Mouse (Mus musculus) heart, embryonic 16.5 days (tissue): ENCODE measurements around the gene Ldlrap1. TPM values are rescaled to one million over a fixed set of nuclear protein-coding genes. Genes with fewer than 3 reads are reported as not detected.

Experiments used
- ATAC-seq: fragments of 200-750 bp; cut with Nextera tagmentation; replicated peaks from 2 replicates; pipeline ENCODE4 v1.8.0; 2017; ENCODE audit warnings: moderate number of reproducible peaks; ENCODE audit not compliant: insufficient read depth, low FRiP score; ENCODE audit errors: extremely low read depth
- H3K27ac ChIP-seq: fragments of 300-500 bp; sonication (generic); 2 replicates; pipeline ENCODE4 v1.5.1; 2014; ENCODE audit warnings: mild to moderate bottlenecking, low read length, control low read depth, moderate library complexity
- H3K27me3 ChIP-seq: fragments of 300-500 bp; sonication (generic); 2 replicates; pipeline ENCODE4 v1.6.1; 2014; ENCODE audit warnings: low read length, mixed read lengths; ENCODE audit not compliant: control insufficient read depth, insufficient read depth
- H3K36me3 ChIP-seq: fragments of 300-500 bp; sonication (generic); 2 replicates; pipeline ENCODE4 v1.6.1; 2014; ENCODE audit not compliant: control insufficient read depth, insufficient read depth
- H3K4me1 ChIP-seq: fragments of 300-500 bp; sonication (generic); 2 replicates; pipeline ENCODE4 v1.6.1; 2014; ENCODE audit warnings: low read length, mixed read lengths; ENCODE audit not compliant: control insufficient read depth, insufficient read depth
- H3K4me2 ChIP-seq: fragments of 300-500 bp; sonication (generic); 2 replicates; pipeline ENCODE4 v1.6.1; 2014; ENCODE audit warnings: low read depth, mild to moderate bottlenecking, control low read depth, low read length
- H3K4me3 ChIP-seq: fragments of 300-500 bp; sonication (generic); 2 replicates; pipeline ENCODE4 v1.5.1; 2014; ENCODE audit warnings: mild to moderate bottlenecking, control low read depth, low read length
- H3K9ac ChIP-seq: fragments of 300-500 bp; sonication (generic); 2 replicates; pipeline ENCODE4 v1.6.1; 2014; ENCODE audit warnings: low read length, control low read depth
- H3K9me3 ChIP-seq: fragments of 300-500 bp; sonication (generic); replicated peaks from 2 replicates; pipeline ENCODE4 v1.6.1; 2016; ENCODE audit warnings: low read length; ENCODE audit not compliant: control insufficient read depth
- WGBS: fragments of 180-500 bp; shearing (Covaris S2); extraction: QIAGEN DNeasy Blood & Tissue Kit; methylation state at CpG from one replicate; pipeline ENCODE4 v1.1.7; 2014; 5-methylcytosine and 5-hydroxymethylcytosine counted together
- polyA plus RNA-seq: library from polyadenylated mRNA; unstranded; fragments of >200 nt; fragmentation: Nextera tagmentation; extraction: Ambion mirVana; gene quantifications from 2 replicates; pipeline ENCODE4 v1.2.1, GENCODE M21; 2015

The Ldlrap1 gene
- polyA plus RNA-seq, 1 experiment from 2014 or later = 14.7 TPM

GRCm38 (mm10) chr4:134758367-134758766, 9.5 kb downstream of the Ldlrap1 start:
- peaks cover 51% of the 10 kb centered on the region for H3K4me1 ChIP-seq
- no peaks in the 10 kb centered on the region for H3K36me3 ChIP-seq
- no peak for ATAC-seq
- H3K9me3 ChIP-seq = no peaks in the 10 kb centered on the region
- 68% methylated on average over 4 of the region's 4 CpGs for WGBS
- no peak overlapping the region for H3K4me3 ChIP-seq
- peak overlapping the region; percentile 14; the same call in 1 of the 2 replicates for H3K27ac ChIP-seq
- H3K4me2 ChIP-seq = no peak overlapping the region
- no peaks in the 10 kb centered on the region for H3K27me3 ChIP-seq
- H3K9ac ChIP-seq = no peak overlapping the region

GRCm38 (mm10) chr4:134756953-134757352, 10.9 kb downstream of the Ldlrap1 start:
- ATAC-seq = no peak
- Histone ChIP-seq H3K36me3 (no peaks in the 10 kb centered on the region), H3K4me1 (peaks cover 51% of the 10 kb centered on the region), H3K27me3 (no peaks in the 10 kb centered on the region), H3K4me2 (no peak overlapping the region), H3K9ac (no peak overlapping the region), H3K9me3 (no peaks in the 10 kb centered on the region), H3K27ac (no peak overlapping the region), H3K4me3 (no peak overlapping the region)
- 83% methylated on average over 7 of the region's 7 CpGs for WGBS

- no peak for ATAC-seq
- H3K9me3 ChIP-seq = no peaks in the 10 kb centered on the region
- H3K4me1 ChIP-seq = peaks cover 40% of the 10 kb centered on the region
- H3K27ac ChIP-seq = no peak overlapping the region
- H3K36me3 ChIP-seq = no peaks in the 10 kb centered on the region
- WGBS = 70% methylated on average over 13 of the region's 13 CpGs
- no peak overlapping the region for H3K4me2 ChIP-seq
- H3K27me3 ChIP-seq = no peaks in the 10 kb centered on the region
- H3K9ac ChIP-seq = no peak overlapping the region
- H3K4me3 ChIP-seq = no peak overlapping the region
Observed at GRCm38 (mm10) chr4:134754941-134755340, 12.9 kb downstream of the Ldlrap1 start.

- Histone ChIP-seq H3K9ac (no peak overlapping the region), H3K4me1 (peaks cover 34% of the 10 kb centered on the region), H3K9me3 (no peaks in the 10 kb centered on the region), H3K36me3 (no peaks in the 10 kb centered on the region), H3K4me2 (no peak overlapping the region), H3K27me3 (no peaks in the 10 kb centered on the region), H3K4me3 (no peak overlapping the region), H3K27ac (peak overlapping the region; percentile 5)
- WGBS = 43% methylated on average over 10 of the region's 10 CpGs
- ATAC-seq = no peak
Observed at GRCm38 (mm10) chr4:134754371-134754770, 13.5 kb downstream of the Ldlrap1 start.

GRCm38 (mm10) chr4:134753516-134754261, 14.1 kb downstream of the Ldlrap1 start:
- WGBS = 49% methylated on average over 17 of the region's 17 CpGs

GRCm38 (mm10) chr4:134752911-134753426, 14.9 kb downstream of the Ldlrap1 start:
- no peak overlapping the region for H3K4me3 ChIP-seq
- H3K36me3 ChIP-seq = peaks cover 5% of the 10 kb centered on the region; the same call in 1 of the 2 replicates
- ATAC-seq = no peak; the same call in 1 of the 2 replicates
- no peak overlapping the region for H3K9ac ChIP-seq
- H3K9me3 ChIP-seq = no peaks in the 10 kb centered on the region
- no peak overlapping the region; the same call in 1 of the 2 replicates for H3K27ac ChIP-seq
- H3K4me1 ChIP-seq = peaks cover 24% of the 10 kb centered on the region
- WGBS = 37% methylated on average over 11 of the region's 11 CpGs
- no peak overlapping the region for H3K4me2 ChIP-seq
- no peaks in the 10 kb centered on the region for H3K27me3 ChIP-seq

More at GRCm38 (mm10) chr4:134753516-134754261, 14.1 kb downstream of the Ldlrap1 start:
- H3K27ac ChIP-seq = peak overlapping the region; percentile 5
- no peaks in the 10 kb centered on the region for H3K9me3 ChIP-seq
- no peak overlapping the region for H3K4me3 ChIP-seq
- no peak for ATAC-seq
- H3K4me1 ChIP-seq = peaks cover 28% of the 10 kb centered on the region
- peaks cover 5% of the 10 kb centered on the region; the same call in 1 of the 2 replicates for H3K36me3 ChIP-seq
- H3K9ac ChIP-seq = no peak overlapping the region
- no peak overlapping the region for H3K4me2 ChIP-seq
- H3K27me3 ChIP-seq = no peaks in the 10 kb centered on the region

- peaks cover 24% of the 10 kb centered on the region for H3K4me1 ChIP-seq
- no peak overlapping the region for H3K4me2 ChIP-seq
- H3K27me3 ChIP-seq = no peaks in the 10 kb centered on the region
- H3K9ac ChIP-seq = no peak overlapping the region
- H3K27ac ChIP-seq = no peak overlapping the region
- ATAC-seq = no peak
- 84% methylated on average over 18 of the region's 18 CpGs for WGBS
- no peaks in the 10 kb centered on the region for H3K9me3 ChIP-seq
- H3K4me3 ChIP-seq = no peak overlapping the region
- H3K36me3 ChIP-seq = peaks cover 11% of the 10 kb centered on the region
Observed at GRCm38 (mm10) chr4:134751682-134752380, 16.0 kb downstream of the Ldlrap1 start.

GRCm38 (mm10) chr4:134750825-134751224, 17.0 kb downstream of the Ldlrap1 start:
- WGBS = 70% methylated on average over 6 of the region's 6 CpGs
- no peak for ATAC-seq
- Histone ChIP-seq H3K27me3 (no peaks in the 10 kb centered on the region), H3K9me3 (no peaks in the 10 kb centered on the region), H3K4me3 (no peak overlapping the region), H3K36me3 (peaks cover 11% of the 10 kb centered on the region), H3K4me2 (no peak overlapping the region), H3K9ac (no peak overlapping the region), H3K27ac (no peak overlapping the region), H3K4me1 (peaks cover 21% of the 10 kb centered on the region)

GRCm38 (mm10) chr4:134750263-134750662, 17.6 kb downstream of the Ldlrap1 start:
- no peaks in the 10 kb centered on the region for H3K9me3 ChIP-seq
- H3K4me3 ChIP-seq = no peak overlapping the region
- peaks cover 11% of the 10 kb centered on the region for H3K36me3 ChIP-seq
- peaks cover 20% of the 10 kb centered on the region for H3K4me1 ChIP-seq
- H3K27me3 ChIP-seq = no peaks in the 10 kb centered on the region
- no peak overlapping the region for H3K27ac ChIP-seq
- whole genome bisulfite sequencing = 52% methylated on average over 5 of the region's 5 CpGs
- H3K9ac ChIP-seq = no peak overlapping the region
- no peak overlapping the region for H3K4me2 ChIP-seq
- ATAC-seq = no peak
